Mouse (Mus musculus) embryonic stem cell, embryonic (primary cell): ENCODE results near the gene Atp8a2.

Experiments
- CTCF ChIA-PET, 4 experiments: fragments of 300-600 bp in 2 of 4; fragments of 350-600 bp in 2 of 4; sonication (Branson Sonifier 250); formaldehyde crosslinking; loops; one replicate each; lab custom pipeline; 2022; ENCODE audit warnings: inconsistent platforms in 2 of 4; lab: Charles Lee
- POLR2A ChIA-PET, 4 experiments: fragments of 300-600 bp in 2 of 4; fragments of 350-600 bp in 2 of 4; sonication (Branson Sonifier 250); formaldehyde crosslinking; loops; one replicate each; lab custom pipeline; 2022; ENCODE audit warnings: antibody characterized with exemption in 4 of 4, inconsistent platforms in 1 of 4; lab: Charles Lee

Gene Atp8a2

DNA sequence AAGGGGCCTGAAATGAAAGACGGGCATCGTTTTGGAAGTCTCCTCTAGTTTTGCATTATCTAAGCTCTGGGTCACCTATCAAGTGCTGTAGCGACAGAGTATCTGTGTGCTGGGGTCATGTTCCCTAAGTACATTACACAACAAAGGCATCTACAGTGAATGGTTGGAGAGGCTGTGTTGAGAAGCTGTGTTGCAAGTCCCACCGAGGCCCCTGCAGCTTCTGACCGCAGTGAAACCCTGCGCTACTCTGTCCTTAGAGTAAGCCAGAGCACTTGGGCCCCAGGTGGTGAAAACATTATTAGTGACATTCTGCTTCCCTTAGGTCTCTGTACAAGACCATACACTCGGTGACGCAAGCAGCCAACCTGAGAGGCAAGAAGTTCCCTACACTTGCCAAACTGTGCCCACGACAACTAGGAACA is 20.5 kb downstream of the Atp8a2 start:
- ChIA-PET POLR2A (interaction anchor here in 1 of 4 experiments (0.7 to 1.5 kb wide), 3 partner anchors 28 to 202 kb away, joined by 3 to 4 read pairs (median 3); no protein-coding TSS in a partner anchor), CTCF (no interaction called here)

DNA sequence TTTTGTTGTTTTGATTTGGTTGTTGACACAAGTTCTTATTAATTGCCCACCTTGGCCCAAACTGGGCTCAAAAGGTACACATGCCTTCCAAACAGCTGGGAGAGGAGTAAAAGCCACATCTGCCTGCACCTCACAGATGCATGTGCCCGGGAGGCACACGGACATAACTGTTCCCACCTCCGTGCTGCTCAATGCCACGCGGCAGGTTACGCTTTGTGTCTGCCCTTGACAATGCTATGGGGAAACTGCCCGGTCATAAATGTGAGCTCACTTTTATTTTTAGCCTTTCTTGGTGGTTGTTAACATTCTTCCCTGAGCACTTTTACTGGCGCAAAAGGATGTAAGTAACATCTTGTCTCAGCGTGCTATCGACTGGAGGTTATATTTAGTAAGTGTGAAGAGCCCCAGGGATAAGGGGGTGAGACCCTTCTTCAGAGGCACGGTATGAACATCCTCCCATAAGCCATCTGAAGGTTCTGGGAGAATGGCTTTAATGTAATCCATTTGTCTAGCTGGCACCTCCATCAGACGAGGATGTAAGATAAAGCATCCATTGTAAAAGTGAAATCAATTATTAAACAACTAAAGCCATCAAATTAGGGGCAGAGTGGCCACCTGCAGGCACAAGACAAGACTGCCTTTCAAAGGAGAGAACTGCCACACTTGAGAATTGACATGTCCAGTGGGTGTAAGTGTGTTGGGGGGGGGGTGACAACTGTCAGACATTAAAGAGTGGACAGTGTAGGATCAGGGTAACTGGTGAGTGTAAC is 24.5 kb downstream of the Atp8a2 start:
- ChIA-PET POLR2A (no interaction called here), CTCF (no interaction called here)

GRCm38 (mm10) chr14:60170845-60171610 is 26.0 kb downstream of the Atp8a2 start:
- CTCF ChIA-PET: interaction anchor here in 1 of 4 experiments (0.6 kb wide), 1 partner anchor 299 kb away, joined by 4 read pairs; no protein-coding TSS in a partner anchor
- POLR2A ChIA-PET: no interaction called here

DNA sequence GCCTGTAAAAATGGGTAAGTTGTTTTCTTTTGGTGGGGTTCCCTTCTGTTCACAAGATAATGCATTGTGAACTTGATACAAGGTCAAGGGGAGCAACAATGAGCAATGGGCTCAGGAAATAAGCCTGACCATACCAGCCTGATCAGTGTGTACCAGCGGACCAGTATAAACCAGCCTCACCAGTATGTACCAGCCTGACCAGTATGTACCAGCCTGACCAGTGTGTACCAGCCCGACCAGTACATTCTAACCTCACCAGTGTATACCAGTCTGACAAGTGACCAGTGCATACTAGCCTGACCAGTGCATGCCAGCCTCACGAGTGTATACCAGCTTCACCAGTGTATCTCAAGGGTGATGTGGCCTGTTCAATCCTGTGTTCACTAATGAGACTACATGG is 33.6 kb downstream of the Atp8a2 start:
- POLR2A ChIA-PET: no interaction called here

GRCm38 (mm10) chr14:60152373-60152772 is 44.6 kb downstream of the Atp8a2 start:
- ChIA-PET POLR2A (no interaction called here), CTCF (no interaction called here)

More for the DNA sequence above, 33.6 kb downstream of the Atp8a2 start:
- CTCF ChIA-PET: no interaction called here

DNA sequence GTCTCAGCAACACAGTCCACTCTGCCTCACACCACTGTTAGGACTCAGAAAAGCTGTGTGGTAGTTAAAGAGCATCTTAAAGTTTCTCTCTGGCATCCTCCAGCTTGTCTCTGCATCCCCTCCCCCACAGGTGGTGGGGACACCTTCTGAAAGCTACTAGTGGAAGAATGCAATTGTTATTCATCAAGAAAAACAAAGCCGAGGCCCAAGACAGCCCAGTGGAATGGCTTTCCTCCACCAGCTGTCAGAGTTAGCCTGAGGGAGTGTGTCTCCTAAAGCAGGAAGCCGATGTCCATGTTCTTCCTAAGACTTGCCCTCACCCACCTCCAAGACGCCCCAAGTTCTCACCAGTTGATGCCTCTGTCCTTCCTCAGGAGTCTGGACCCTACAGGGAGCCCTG is 48.1 kb downstream of the Atp8a2 start:
- ChIA-PET POLR2A (interaction anchor here in 2 of 4 experiments (0.5 to 1.2 kb wide), 2 partner anchors 28 to 552 kb away, joined by 3 to 4 read pairs; no protein-coding TSS in a partner anchor), CTCF (no interaction called here)

DNA sequence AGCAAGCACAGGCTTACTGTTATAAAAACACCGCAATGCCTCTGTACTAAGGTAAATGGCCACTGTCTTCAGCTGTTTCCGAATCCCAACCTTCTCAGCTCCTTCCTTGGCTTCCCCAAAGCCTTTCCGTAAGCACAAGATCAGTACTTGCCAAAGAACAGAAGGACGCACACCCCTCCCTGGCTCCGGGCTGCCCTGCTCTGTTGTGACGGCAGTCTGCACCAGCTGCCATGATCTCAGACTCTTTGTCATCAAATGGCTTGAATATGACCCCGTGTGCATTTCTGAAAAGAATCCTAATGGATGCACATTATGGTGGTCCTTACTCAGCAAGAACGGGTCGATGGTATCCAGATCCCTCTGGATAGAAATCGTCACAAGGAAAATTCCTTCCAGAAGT is 53.7 kb downstream of the Atp8a2 start:
- ChIA-PET CTCF (no interaction called here), POLR2A (no interaction called here)

DNA sequence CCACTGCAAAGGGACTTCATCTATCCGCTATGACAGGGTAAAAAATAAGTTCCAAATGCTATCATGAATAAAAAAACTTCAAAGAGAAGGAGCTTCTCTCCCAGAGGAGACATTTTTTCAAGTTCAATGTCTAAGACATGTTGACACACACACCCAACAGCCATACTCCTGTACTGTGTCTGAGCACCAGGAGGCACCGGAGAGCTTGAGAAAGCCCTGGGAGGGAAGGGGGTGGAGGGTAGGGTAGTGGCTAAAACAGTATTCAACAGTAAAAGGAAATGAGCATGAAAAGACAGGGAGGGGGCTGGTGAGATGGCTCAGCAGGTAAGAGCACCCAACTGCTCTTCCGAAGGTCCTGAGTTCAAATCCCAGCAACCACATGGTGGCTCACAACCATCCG is 58.6 kb downstream of the Atp8a2 start:
- CTCF ChIA-PET: interaction anchor here in 2 of 4 experiments (0.6 to 0.8 kb wide), 3 partner anchors 12 to 330 kb away, joined by 3 to 6 read pairs (median 5); no protein-coding TSS in a partner anchor
- POLR2A ChIA-PET: no interaction called here

DNA sequence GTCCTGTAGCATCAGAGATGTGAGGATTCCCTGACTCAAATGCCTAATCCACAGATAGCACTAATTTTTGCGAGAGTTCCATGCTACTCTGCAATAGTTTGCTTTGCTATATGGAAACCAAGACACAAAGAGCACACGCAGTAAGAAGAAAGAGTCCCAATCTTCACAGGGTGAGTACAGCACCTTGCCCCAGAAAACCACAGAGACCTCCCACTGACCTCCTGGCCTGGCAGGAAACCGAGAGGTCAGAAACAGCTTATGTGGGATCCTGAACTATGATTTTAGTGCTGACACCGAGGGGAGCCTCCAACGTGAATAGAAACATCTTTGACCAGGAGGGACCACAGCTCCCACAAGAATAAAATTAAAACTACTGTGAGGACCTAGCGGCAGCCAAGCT is 59.2 kb downstream of the Atp8a2 start:
- CTCF ChIA-PET: interaction anchor here in 1 of 4 experiments (0.8 kb wide), 1 partner anchor 13 kb away, joined by 3 read pairs; no protein-coding TSS in a partner anchor
- POLR2A ChIA-PET: no interaction called here

- ChIA-PET POLR2A (no interaction called here), CTCF (interaction anchor here in 1 of 4 experiments (0.5 kb wide), 1 partner anchor 47 kb away, joined by 4 read pairs; no protein-coding TSS in a partner anchor)
Measured at GRCm38 (mm10) chr14:60135801-60136200, 61.2 kb downstream of the Atp8a2 start.

DNA sequence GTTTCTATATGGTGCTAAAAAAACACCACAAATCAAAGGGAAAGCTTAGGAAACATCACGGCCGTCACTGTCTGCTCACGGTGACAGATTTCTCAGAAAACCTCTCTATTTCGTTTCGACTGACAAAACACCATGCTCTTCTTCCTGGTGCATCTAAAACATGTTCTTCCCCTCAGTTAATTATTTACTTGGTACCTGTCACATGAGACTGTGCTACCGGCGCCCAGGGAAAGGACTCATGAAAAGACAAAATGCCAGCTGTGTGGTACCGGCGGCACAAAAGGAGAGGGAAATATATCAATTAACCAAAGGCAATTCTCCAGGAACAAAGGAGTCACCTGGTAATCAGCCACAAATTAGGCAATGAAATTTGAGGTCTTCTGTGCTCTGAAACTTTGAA is 62.3 kb downstream of the Atp8a2 start:
- CTCF ChIA-PET: no interaction called here
- POLR2A ChIA-PET: no interaction called here

DNA sequence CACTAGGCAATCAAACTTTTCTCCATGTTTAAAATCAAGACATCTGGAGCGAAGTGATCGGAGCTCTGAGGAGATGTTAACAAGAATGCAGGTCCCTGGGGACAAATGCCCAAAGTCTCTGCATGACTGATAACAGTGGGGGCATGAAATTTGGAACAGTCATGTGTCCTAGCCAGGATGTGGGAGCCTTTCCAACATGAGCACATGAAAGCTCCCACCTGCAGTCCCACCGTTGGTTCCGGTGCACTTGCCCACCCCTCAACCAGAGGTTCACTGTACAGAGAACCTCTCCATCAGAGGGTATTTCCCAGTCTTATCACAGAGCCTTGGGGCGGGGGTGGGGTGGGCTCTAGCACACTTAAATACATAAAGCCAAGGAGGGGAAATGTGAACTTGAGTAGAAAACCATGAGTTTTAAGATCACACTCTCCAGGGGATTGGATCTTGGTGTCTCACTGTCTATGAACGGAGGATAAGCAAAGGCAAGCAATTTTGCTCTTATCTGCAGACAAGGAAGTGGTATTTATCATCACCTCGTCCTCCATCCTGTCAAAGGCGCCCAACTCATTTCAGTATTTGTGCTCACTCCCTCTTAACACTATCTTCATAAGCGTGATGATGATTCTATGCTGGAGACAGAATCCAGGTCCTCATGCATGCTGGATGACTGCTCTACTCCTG is 65.6 kb downstream of the Atp8a2 start:
- POLR2A ChIA-PET: no interaction called here
- CTCF ChIA-PET: no interaction called here

DNA sequence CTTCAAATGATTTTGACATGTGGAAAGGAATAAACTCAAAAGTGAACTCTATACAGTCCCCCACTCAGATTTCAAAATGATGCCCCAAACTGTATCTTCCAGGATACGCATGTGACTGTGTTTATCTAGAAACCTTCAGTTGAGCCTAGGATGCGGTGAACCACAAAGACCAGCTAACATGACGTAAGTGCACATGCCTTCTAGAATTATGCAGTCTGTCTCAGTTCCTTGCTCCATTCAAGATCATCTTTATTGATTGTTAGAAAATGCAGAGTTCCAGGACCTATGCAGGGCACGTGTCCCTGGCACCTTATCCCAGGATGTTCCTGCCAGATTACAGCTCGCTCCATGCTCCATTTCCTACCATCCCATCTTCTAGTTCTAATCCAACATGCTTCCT is 67.4 kb downstream of the Atp8a2 start:
- CTCF ChIA-PET: no interaction called here
- POLR2A ChIA-PET: interaction anchor here in 1 of 4 experiments (0.7 kb wide), 1 partner anchor 446 kb away, joined by 4 read pairs; no protein-coding TSS in a partner anchor

- POLR2A ChIA-PET: no interaction called here
- CTCF ChIA-PET: no interaction called here
Measured at GRCm38 (mm10) chr14:60125202-60125601, 71.8 kb downstream of the Atp8a2 start.

DNA sequence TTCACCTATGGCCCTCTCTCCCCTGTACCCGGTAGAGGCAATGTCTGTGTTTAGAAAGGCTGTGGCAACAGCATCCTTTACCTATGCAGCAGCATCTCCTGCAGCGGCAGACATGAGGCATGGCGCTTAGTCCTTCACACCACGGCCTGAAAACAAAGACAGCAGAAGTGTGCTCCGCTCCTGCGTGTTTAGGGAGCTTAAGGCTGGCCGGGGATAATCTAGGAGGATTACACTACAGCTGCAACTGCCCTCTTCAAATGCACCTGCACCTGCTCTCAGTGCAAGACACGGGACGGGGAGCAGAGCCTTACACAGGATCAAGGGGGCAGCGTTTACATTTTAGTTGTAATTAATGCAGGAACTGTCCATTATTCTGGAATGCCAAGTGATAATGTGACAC is 75.4 kb downstream of the Atp8a2 start:
- POLR2A ChIA-PET: no interaction called here
- CTCF ChIA-PET: no interaction called here

DNA sequence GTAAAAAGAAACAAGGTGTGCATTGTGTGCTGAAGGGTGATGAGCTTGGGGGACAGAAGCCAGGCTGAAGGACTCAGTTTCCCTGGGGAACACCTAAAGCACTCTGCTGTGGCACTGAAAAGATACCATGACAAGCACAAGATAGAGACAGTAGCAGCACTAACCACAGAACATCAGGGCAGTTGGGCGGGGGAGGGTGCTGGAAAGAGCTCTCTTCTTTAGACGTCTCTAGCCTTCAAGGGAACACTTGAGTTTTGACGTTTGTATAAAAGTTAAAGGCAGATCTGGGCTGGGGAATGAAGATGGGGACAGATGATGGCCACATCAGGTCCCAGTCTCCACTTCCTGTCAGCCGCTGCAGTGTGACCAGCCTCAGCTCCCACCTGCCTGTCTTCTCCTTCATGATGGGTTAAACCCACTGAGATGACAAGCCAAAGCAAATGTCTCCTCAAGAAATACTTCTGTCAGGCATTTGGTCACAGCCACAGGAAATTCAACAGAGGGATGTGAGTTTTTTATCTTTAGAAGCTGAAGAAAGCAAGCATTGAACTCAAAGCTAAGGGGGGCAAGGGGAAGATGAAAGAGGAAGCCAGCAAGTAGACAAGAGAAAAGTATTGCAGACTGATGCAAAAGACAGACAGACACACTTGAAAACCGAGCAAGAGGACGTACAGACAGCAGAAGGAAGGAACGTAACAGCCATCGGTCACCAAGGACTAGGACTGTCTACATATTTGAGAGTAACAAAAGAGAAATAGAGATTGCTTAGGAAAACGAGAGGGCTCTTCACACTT is 79.0 kb downstream of the Atp8a2 start:
- ChIA-PET POLR2A (no interaction called here), CTCF (no interaction called here)

- POLR2A ChIA-PET: interaction anchor here in 3 of 4 experiments (0.6 to 0.7 kb wide), 5 partner anchors 87 to 898 kb away, joined by 3 to 5 read pairs (median 3); no protein-coding TSS in a partner anchor
- CTCF ChIA-PET: no interaction called here
Measured at GRCm38 (mm10) chr14:60086808-60087725, 109.9 kb downstream of the Atp8a2 start.
